Mouse (Mus musculus) hindbrain, embryonic 10.5 days (tissue): ENCODE measurements around the gene Tshr. TPM values are rescaled to one million over a fixed set of nuclear protein-coding genes. Genes with fewer than 3 reads are reported as not detected.

Experiments used
- DNase-seq: peaks from one replicate; pipeline ENCODE4 v3.0.0-alpha.2; 2017; ENCODE audit warnings: low spot score
- H3K27ac ChIP-seq: fragments of 300-500 bp; sonication (generic); 2 replicates; pipeline ENCODE4 v1.5.1; 2016; ENCODE audit warnings: mild to moderate bottlenecking, moderate library complexity
- H3K27me3 ChIP-seq: fragments of 300-500 bp; sonication (generic); 2 replicates; pipeline ENCODE4 v1.6.1; 2016; ENCODE audit warnings: mild to moderate bottlenecking; ENCODE audit not compliant: poor library complexity, insufficient read depth, severe bottlenecking
- H3K36me3 ChIP-seq: fragments of 300-500 bp; sonication (generic); 2 replicates; pipeline ENCODE4 v1.6.1; 2016; ENCODE audit warnings: mild to moderate bottlenecking, moderate library complexity
- H3K4me1 ChIP-seq: fragments of 300-500 bp; sonication (generic); replicated peaks from 2 replicates; pipeline ENCODE4 v1.6.1; 2016; ENCODE audit warnings: mild to moderate bottlenecking
- H3K4me3 ChIP-seq: fragments of 300-500 bp; sonication (generic); 2 replicates; pipeline ENCODE4 v1.5.1; 2016; ENCODE audit warnings: mild to moderate bottlenecking, moderate library complexity
- H3K9me3 ChIP-seq: fragments of 300-500 bp; sonication (generic); 2 replicates; pipeline ENCODE4 v1.6.1; 2016; ENCODE audit warnings: mild to moderate bottlenecking, moderate library complexity
- WGBS: fragments of 180-500 bp; shearing (Covaris S2); methylation state at CpG from one replicate; pipeline ENCODE4 v1.1.7; 2016; 5-methylcytosine and 5-hydroxymethylcytosine counted together
- polyA plus RNA-seq: library from polyadenylated mRNA; unstranded; fragments of >200 nt; fragmentation: Nextera tagmentation; extraction: Ambion mirVana; gene quantifications from 2 replicates; pipeline ENCODE4 v1.2.1, GENCODE M21; 2016

Gene Tshr
- polyA plus RNA-seq, 1 experiment from 2014 or later, result not detected

DNA sequence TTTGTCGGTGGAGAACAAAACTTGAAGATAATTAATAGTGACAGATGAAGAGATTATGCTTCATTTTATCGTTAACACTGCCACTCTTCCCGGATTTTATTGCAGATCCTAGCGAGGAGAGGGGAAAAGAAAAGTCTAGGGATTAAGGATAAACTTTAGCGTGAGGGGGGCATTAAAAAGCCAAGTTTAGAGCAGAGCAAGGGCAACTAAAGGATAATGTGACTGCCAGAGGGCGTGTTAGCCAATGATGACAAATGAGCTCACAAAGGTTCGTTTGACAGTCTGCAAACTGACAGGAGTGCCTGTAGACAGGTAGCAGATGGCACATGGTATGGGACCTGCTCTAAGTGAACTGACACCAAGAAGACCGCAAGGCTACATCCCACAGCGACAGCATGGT lies 36.9 kb downstream of the Tshr start:
- H3K4me3 ChIP-seq, result no peak overlapping the region
- H3K36me3 ChIP-seq, result no peaks in the 10 kb centered on the region
- no peak overlapping the region for H3K27ac ChIP-seq
- peaks cover 3% of the 10 kb centered on the region; the same call in 1 of the 2 replicates for H3K27me3 ChIP-seq
- H3K4me1 ChIP-seq, result peaks cover 2% of the 10 kb centered on the region
- no peaks in the 10 kb centered on the region for H3K9me3 ChIP-seq
- DNase-seq, result no peak
- 76% methylated on average over 9 of the region's 9 CpGs for WGBS

DNA sequence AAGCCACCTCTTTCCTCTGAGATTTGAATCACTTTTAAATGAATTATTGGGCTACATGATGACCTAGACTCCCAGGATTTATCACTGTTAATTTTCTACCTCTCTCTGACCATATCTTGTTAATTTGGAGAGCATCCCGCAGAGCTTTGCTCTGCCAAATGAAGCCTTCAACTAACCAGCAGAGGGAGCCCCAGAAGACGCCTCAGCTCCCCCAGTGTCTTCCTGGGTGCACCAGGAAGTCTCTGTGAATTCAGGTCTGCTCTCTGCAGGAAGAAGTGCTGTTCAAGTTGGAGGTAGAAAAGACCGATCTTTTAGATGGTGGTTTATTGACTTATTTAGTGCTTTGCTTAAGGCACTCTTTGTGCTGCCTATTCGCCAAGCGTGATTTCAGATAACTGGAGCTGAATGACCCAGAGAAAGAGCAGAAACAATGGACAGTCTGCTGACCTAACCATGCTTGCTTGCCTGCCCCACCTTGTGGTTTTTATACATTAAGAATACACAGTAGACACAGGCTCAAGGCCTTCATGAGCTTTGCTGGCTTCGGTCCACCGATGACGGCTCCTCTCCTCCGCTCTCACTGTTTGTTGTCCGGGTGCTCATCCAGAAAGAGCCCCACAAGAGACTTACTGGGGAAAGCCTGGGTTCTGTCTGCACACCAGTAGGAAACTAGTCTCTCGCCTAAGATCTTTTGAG lies 38.9 kb downstream of the Tshr start:
- H3K36me3 ChIP-seq, result no peaks in the 10 kb centered on the region
- H3K27ac ChIP-seq, result no peak overlapping the region
- 77% methylated on average over 11 of the region's 11 CpGs for WGBS
- no peaks in the 10 kb centered on the region for H3K27me3 ChIP-seq
- peak; percentile 10 for DNase-seq
- H3K4me1 ChIP-seq, result peaks cover 12% of the 10 kb centered on the region
- no peak overlapping the region for H3K4me3 ChIP-seq
- H3K9me3 ChIP-seq, result no peaks in the 10 kb centered on the region

- Histone ChIP-seq H3K4me3 (no peak overlapping the region), H3K4me1 (peaks cover 12% of the 10 kb centered on the region), H3K27ac (no peak overlapping the region), H3K27me3 (no peaks in the 10 kb centered on the region), H3K36me3 (no peaks in the 10 kb centered on the region), H3K9me3 (no peaks in the 10 kb centered on the region)
- no peak for DNase-seq
- WGBS, result 17% methylated on average over 4 of the region's 4 CpGs
These were observed 42.1 kb downstream of the Tshr start for GRCm38 (mm10) chr12:91426499-91426898.

DNA sequence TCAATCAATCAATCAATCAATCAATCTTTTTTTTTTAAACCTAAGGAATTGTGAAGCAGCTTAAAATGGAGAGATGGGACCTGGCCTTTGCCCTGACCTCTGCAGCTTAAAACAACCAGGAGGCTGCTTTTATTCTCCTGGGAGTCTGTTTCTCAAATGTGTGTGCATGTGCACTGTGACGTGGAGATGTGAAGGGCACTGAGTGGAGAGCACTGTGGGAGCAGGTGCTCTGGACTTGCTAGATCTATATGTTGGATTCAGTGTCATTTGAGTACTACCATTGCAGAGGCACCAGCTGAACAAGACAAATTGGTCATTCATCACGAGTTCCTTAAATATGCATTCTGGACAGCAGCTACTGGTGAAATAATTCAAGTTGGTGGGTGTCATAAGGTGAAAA lies 42.8 kb downstream of the Tshr start:
- Histone ChIP-seq H3K36me3 (no peaks in the 10 kb centered on the region), H3K4me1 (peaks cover 12% of the 10 kb centered on the region), H3K27me3 (no peaks in the 10 kb centered on the region), H3K27ac (no peak overlapping the region), H3K9me3 (no peaks in the 10 kb centered on the region), H3K4me3 (no peak overlapping the region)
- 36% methylated on average over 2 of the region's 2 CpGs for whole genome bisulfite sequencing
- peak; percentile 10 for DNase-seq

DNA sequence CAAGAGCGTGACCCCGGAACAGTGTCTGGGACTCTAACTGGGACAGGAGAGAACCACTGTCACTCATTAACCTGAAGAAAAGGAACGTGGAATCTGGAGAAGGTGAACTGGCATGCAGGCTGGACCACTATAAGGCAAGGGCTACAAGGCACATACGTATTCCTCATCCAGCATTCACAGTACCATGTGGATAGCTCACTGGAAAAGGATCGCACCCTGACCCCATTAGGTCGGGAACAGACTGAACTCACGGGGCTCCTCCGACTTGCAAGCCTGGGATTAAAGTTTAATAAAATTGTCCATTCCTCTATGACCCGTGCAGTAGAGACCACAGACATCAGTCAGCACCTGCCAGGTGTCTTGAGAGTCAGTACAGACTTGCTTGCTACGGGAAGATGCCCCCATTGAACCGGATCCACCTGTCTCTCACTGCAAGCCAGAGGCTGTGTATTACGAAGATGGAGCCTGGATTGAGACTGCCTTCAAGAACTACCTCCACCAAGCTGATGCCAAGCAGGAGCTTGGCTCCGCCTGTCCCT lies 97.9 kb downstream of the Tshr start:
- no peak overlapping the region for H3K4me3 ChIP-seq
- DNase-seq, result no peak
- H3K27ac ChIP-seq, result no peak overlapping the region
- H3K36me3 ChIP-seq, result no peaks in the 10 kb centered on the region
- WGBS, result 89% methylated on average over 13 of the region's 13 CpGs
- H3K9me3 ChIP-seq, result 0 out of 2 replicates have a peak, but pooled peaks cover 6% of the 10 kb centered on the region
- H3K27me3 ChIP-seq, result no peaks in the 10 kb centered on the region
- no peaks in the 10 kb centered on the region for H3K4me1 ChIP-seq

DNA sequence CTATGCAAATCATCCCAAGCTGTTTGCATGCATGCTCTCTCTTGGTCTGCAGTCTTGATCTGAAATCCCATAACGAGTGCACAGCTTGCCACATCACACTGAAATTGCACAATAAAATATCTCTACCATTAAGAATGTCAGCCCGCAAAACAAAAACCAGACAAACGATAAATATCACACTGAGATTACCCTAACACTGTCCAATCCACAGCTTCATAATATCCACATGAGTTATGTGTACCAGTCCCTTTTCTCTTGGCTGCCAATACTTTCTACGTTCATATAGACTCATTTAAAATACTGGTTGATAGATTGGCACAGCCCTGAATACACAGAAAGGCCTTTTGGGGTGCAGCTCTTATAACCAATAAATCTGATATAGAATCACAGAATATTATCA lies 102.0 kb downstream of the Tshr start:
- Histone ChIP-seq H3K27ac (no peak overlapping the region), H3K4me3 (no peak overlapping the region), H3K4me1 (no peaks in the 10 kb centered on the region), H3K36me3 (no peaks in the 10 kb centered on the region), H3K9me3 (0 out of 2 replicates have a peak, but pooled peaks cover 6% of the 10 kb centered on the region), H3K27me3 (no peaks in the 10 kb centered on the region)
- no peak for DNase-seq
- WGBS, result 93% methylated on average over 4 of the region's 4 CpGs

DNA sequence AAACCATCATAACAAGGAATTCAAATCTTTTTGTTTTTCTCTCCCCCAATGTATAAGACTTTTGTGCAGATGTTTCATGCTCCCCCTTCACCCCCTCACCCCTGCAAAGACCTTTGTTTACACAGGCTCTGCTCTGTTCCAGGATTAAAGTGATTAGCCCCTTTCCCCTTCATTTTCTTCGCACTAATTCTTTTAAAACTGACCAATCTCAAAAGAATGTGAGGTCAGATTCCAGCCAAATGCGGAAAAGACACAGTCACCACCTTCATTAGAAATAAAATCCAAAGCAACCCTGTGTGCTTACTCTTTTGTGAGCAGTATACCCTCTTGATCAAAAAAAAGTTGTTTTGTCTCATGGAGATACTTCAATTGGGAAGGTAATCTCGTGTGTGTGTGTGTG lies 104.0 kb downstream of the Tshr start:
- 58% methylated on average over 3 of the region's 3 CpGs for WGBS
- H3K9me3 ChIP-seq, result 0 out of 2 replicates have a peak, but pooled peaks cover 6% of the 10 kb centered on the region
- H3K27ac ChIP-seq, result no peak overlapping the region

DNA sequence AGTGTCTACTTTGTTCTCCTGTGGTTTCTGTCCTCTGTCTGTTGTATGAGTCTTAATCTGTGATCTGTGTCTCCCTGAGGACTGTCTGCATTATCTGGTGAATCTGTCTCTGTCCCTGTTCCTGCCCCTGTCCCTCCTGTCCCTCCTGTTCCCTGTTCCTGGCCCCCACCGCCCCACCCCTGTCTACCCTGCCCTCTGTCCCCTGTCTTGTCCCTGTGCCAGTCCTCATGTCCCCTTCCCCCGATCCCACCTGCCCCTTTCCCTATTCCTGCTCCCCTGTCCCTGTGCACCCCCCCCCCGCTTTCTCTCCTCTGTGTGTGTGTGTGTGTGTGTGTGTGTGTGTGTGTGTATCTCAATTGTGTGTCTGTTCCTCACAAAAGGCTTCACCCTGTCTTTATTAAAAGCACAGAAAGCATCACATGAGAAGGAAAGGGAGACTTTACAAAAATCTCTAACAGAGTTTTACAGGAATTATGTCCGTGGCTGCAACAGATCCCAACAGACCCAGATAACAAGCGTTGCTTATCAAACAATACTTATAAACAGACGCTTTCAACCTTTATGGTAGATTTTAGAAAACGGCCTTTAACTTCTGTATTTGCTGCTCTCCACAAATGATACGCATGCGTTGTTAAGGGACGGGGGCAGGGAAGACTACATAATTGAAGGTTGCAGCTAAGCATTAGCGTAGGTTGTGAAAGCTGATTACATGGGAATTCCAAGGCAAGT lies 111.3 kb downstream of the Tshr start:
- Histone ChIP-seq H3K27ac (peak overlapping the region; percentile 64), H3K4me3 (no peak overlapping the region), H3K27me3 (no peaks in the 10 kb centered on the region), H3K36me3 (no peaks in the 10 kb centered on the region), H3K4me1 (peaks cover 21% of the 10 kb centered on the region), H3K9me3 (no peaks in the 10 kb centered on the region)
- 68% methylated on average over 11 of the region's 11 CpGs for whole genome bisulfite sequencing
- DNase-seq, result no peak

More for the DNA sequence above, 104.0 kb downstream of the Tshr start:
- Histone ChIP-seq H3K27me3 (no peaks in the 10 kb centered on the region), H3K36me3 (no peaks in the 10 kb centered on the region), H3K4me3 (no peak overlapping the region), H3K4me1 (no peaks in the 10 kb centered on the region)
- no peak for DNase-seq

DNA sequence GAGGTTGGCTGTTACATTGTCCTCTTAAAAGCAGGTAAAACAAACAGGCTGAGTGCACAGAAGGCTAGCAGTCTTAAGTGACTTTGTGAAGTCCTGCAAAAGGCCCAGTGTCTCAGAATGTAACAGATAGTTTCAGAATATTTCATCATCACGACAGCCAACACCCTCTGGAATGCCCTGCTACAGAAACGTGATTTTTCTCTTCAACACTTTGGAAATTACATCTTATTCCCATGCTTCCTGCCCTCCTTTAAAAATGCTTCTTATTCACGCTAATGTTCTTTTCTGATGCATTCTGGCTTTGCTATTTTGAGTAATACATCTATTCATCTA lies 111.8 kb downstream of the Tshr start:
- peaks cover 21% of the 10 kb centered on the region for H3K4me1 ChIP-seq
- DNase-seq, result no peak
- no peak overlapping the region for H3K4me3 ChIP-seq
- H3K27me3 ChIP-seq, result no peaks in the 10 kb centered on the region
- H3K9me3 ChIP-seq, result no peaks in the 10 kb centered on the region
- WGBS, result 70% methylated on average over 3 of the region's 3 CpGs
- H3K27ac ChIP-seq, result no peak overlapping the region
- no peaks in the 10 kb centered on the region for H3K36me3 ChIP-seq

DNA sequence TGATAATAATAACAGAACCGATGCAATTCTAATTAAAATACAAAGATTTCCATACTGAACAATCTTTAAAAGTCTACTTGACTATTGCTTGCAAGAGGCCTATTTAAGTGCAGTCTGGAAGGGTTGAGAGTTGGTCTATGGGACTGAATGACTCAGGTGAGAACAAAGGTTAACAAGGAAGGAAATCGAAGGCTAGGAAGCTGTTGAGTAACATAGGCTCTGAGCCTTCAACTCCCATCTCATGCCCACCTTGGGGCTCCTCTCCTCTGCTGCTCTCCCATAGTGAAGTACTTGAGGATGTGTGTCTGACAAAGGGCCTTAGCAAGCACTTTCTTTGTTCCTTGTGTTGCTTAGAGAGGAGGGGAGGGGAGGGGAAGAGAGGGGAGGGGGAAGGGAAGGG lies 116.1 kb downstream of the Tshr start:
- H3K4me1 ChIP-seq, result peaks cover 9% of the 10 kb centered on the region
- H3K27me3 ChIP-seq, result no peaks in the 10 kb centered on the region
- no peaks in the 10 kb centered on the region for H3K9me3 ChIP-seq
- 93% methylated on average over 2 of the region's 2 CpGs for WGBS
- no peak for DNase-seq
- H3K27ac ChIP-seq, result no peak overlapping the region; the same call in 1 of the 2 replicates
- H3K4me3 ChIP-seq, result no peak overlapping the region
- H3K36me3 ChIP-seq, result no peaks in the 10 kb centered on the region

DNA sequence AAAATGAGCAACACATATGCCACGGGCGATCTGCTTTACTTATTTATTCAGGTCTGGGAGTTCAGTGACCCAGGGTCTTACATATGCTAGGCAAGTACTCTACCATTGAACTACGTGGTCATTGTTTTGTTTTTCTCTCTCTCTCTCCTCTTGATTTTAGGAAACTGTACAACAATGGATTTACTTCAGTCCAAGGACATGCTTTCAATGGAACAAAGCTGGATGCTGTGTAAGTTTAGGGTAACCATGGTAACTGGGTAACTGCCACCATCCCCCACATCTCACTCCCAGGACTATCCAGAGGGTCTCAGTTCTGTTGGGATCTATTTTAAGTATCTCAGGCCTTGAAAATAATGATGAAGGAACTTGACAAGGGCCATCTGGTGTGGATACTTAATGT lies 127.4 kb downstream of the Tshr start:
- no peaks in the 10 kb centered on the region for H3K36me3 ChIP-seq
- H3K4me3 ChIP-seq, result no peak overlapping the region
- peaks cover 7% of the 10 kb centered on the region for H3K4me1 ChIP-seq
- DNase-seq, result no peak
- H3K27me3 ChIP-seq, result no peaks in the 10 kb centered on the region
- 44% methylated on average over 3 of the region's 3 CpGs for WGBS
- H3K9me3 ChIP-seq, result no peaks in the 10 kb centered on the region
- H3K27ac ChIP-seq, result no peak overlapping the region

- no peaks in the 10 kb centered on the region for H3K36me3 ChIP-seq
- DNase-seq, result no peak
- no peaks in the 10 kb centered on the region for H3K27me3 ChIP-seq
- H3K4me1 ChIP-seq, result peaks cover 7% of the 10 kb centered on the region
- WGBS, result 82% methylated on average over 6 of the region's 6 CpGs
- H3K27ac ChIP-seq, result no peak overlapping the region
- no peak overlapping the region for H3K4me3 ChIP-seq
- H3K9me3 ChIP-seq, result no peaks in the 10 kb centered on the region
These were observed 129.6 kb downstream of the Tshr start for GRCm38 (mm10) chr12:91513980-91514379.

GRCm38 (mm10) chr12:91517808-91518207 lies 133.4 kb downstream of the Tshr start:
- Histone ChIP-seq H3K27me3 (no peaks in the 10 kb centered on the region), H3K9me3 (peaks cover 6% of the 10 kb centered on the region; the same call in 1 of the 2 replicates), H3K27ac (no peak overlapping the region), H3K4me3 (no peak overlapping the region), H3K36me3 (no peaks in the 10 kb centered on the region), H3K4me1 (no peaks in the 10 kb centered on the region)
- DNase-seq, result no peak
- 73% methylated on average over 3 of the region's 3 CpGs for WGBS
